Mouse (Mus musculus): Measurements from ENCODE around the gene Tomm40. TPM values are rescaled to one million over a fixed set of nuclear protein-coding genes. Genes with fewer than 3 reads are reported as not detected.

Gene Tomm40
- total RNA-seq, 4 experiments from 2014 or later = 119 to 134 (median 125) TPM

Other genes with a start within 250 kb of the Tomm40 start
- 10 to 100 TPM; 12.7 to 15.4 (median 13.6) TPM for gene Bloc1s3, start 207.1 kb downstream of the Tomm40 start, total RNA-seq (2022)
- gene Trappc6a, start 207.0 kb downstream of the Tomm40 start, total RNA-seq (2022) = 100 to 1,000 TPM in 1 of 4 experiments, 10 to 100 TPM in 3; 77.7 to 107 (median 90.3) TPM
- gene Nkpd1, start 197.6 kb downstream of the Tomm40 start, total RNA-seq (2022) = under 1 TPM in 2 of 4 experiments, not detected in 2; 0.13 to 0.31 TPM
- gene Ppp1r37, start 152.4 kb downstream of the Tomm40 start, total RNA-seq (2022) = 10 to 100 TPM; 68.3 to 88.3 (median 81.8) TPM
- under 1 TPM; 0.52 to 0.68 (median 0.57) TPM for gene Zfp296, start 138.2 kb downstream of the Tomm40 start, total RNA-seq (2022)
- 10 to 100 TPM; 76.9 to 94.1 (median 85.1) TPM for gene Gemin7, start 137.8 kb downstream of the Tomm40 start, total RNA-seq (2022)
- gene Clasrp, start 111.0 kb downstream of the Tomm40 start, total RNA-seq (2022) = 10 to 100 TPM; 29.5 to 92.6 (median 50.4) TPM
- 10 to 100 TPM; 31.6 to 50.7 (median 42.6) TPM for gene Relb, start 86.0 kb downstream of the Tomm40 start, total RNA-seq (2022)
- gene Clptm1, start 50.4 kb downstream of the Tomm40 start, total RNA-seq (2022) = 100 to 1,000 TPM; 164 to 180 (median 179) TPM
- gene Apoc2, start 37.5 kb downstream of the Tomm40 start, total RNA-seq (2022) = 1 to 10 TPM in 3 of 4 experiments, not detected in 1; 1.0 to 2.6 (median 1.4) TPM
- 1 to 10 TPM in 2 of 4 experiments, under 1 TPM in 1, not detected in 1; 0.54 to 3.0 (median 1.9) TPM for gene Gm44805, start 34.0 kb downstream of the Tomm40 start, total RNA-seq (2022)
- gene Apoc4, start 34.0 kb downstream of the Tomm40 start, total RNA-seq (2022) = 100 to 1,000 TPM in 2 of 4 experiments, 10 to 100 TPM in 2; 48.6 to 249 (median 89.6) TPM
- 100 to 1,000 TPM in 2 of 4 experiments, 10 to 100 TPM in 2; 11.6 to 554 (median 210) TPM for gene Apoc1, start 22.8 kb downstream of the Tomm40 start, total RNA-seq (2022)
- 1,000 to 10,000 TPM in 3 of 4 experiments, 100 to 1,000 TPM in 1; 996 to 1,300 (median 1,120) TPM for gene Apoe, start 16.2 kb downstream of the Tomm40 start, total RNA-seq (2022)
- gene Nectin2, start 35.0 kb upstream of the Tomm40 start, total RNA-seq (2022) = 100 to 1,000 TPM in 1 of 4 experiments, 10 to 100 TPM in 3; 72.1 to 116 (median 88.9) TPM
- gene Bcam, start 55.6 kb upstream of the Tomm40 start, total RNA-seq (2022) = 10 to 100 TPM; 50.3 to 63.5 (median 55.3) TPM
- under 1 TPM in 1 of 4 experiments, not detected in 3; 0.43 TPM for gene Cblc, start 81.4 kb upstream of the Tomm40 start, total RNA-seq (2022)
- 10 to 100 TPM; 16.5 to 23.4 (median 21.9) TPM for gene Bcl3, start 107.3 kb upstream of the Tomm40 start, total RNA-seq (2022)
- gene Gm19345, start 136.6 kb upstream of the Tomm40 start, total RNA-seq (2022) = under 1 TPM in 2 of 4 experiments, not detected in 2; 0.28 to 0.35 TPM
- gene Ceacam16, start 145.9 kb upstream of the Tomm40 start, total RNA-seq (2022) = under 1 TPM in 1 of 4 experiments, not detected in 3; 0.31 TPM
- not detected for gene Ceacam19, start 172.5 kb upstream of the Tomm40 start, total RNA-seq (2022)
- gene Pvr, start 205.7 kb upstream of the Tomm40 start, total RNA-seq (2022) = 10 to 100 TPM; 20.6 to 34.2 (median 24.5) TPM
- gene Igsf23, start 235.3 kb upstream of the Tomm40 start, total RNA-seq (2022) = not detected
- gene Ceacam20, start 250.0 kb upstream of the Tomm40 start, total RNA-seq (2022) = not detected

All from adrenal gland, adult 8-10 months (tissue).